Mouse (Mus musculus) granulocyte monocyte progenitor cell, adult 5-6 weeks (primary cell): Measurements from ENCODE around the gene Retsat. TPM values are rescaled to one million over a fixed set of nuclear protein-coding genes. Genes with fewer than 3 reads are reported as not detected.

ENCODE experiments used
- ATAC-seq: replicated peaks from 2 replicates; pipeline ENCODE4 v1.8.0; 2016; ENCODE audit warnings: mild to moderate bottlenecking, moderate TSS enrichment, inconsistent platforms; ENCODE audit not compliant: poor library complexity, severe bottlenecking
- total RNA-seq, 2 experiments: library from RNA; stranded (forward) in 1 of 2; stranded (reverse) in 1 of 2; fragments of 200-712, 200-1000 nt in 1 of 2; fragments of >200 nt in 1 of 2; fragmentation: Nextera tagmentation in 1 of 2; gene quantifications; 2 replicates each; pipeline ENCODE4 v1.2.3; 2014 to 2017

Gene Retsat
- total RNA-seq, 2 experiments from 2014 or later, result 17.7 to 32.0 TPM

DNA sequence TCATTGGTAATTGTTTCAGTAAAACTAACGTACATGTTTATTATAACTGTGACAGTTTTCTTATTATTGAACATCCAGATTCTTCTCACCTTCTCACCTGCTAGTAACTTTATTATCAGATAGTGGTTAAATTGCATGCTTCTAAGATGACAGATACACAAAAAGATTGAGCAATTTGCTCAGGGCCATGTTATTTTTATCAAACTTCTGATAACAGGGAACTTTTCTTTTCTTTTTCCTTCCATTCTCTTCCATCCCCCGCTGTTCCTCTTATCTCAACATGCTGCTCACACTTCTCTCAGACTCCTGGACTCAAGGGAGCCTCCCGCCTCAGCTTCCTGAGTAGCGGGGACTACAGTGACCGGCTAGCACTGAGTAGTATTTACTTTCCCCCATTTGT lies 22.6 kb downstream of the Retsat start:
- no peak for ATAC-seq

DNA sequence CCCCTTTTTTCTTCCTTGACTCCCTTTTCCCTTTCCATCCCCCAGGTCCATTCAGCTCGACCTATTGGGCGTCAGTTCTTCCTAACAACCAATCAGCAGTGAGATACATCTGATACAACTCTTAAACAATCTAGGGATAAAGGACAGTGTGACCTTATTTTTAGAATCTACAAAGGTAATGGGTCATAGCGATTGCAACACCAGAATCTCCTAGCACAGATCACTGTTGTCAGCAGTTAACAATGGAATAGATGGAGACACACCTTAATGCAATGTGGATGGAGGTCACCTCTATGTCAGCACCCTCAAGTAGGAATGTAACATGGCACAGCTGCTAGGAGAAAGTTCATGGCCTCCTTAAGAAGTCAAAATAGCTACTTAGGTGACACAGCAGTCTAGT lies 24.6 kb downstream of the Retsat start:
- ATAC-seq, result no peak

DNA sequence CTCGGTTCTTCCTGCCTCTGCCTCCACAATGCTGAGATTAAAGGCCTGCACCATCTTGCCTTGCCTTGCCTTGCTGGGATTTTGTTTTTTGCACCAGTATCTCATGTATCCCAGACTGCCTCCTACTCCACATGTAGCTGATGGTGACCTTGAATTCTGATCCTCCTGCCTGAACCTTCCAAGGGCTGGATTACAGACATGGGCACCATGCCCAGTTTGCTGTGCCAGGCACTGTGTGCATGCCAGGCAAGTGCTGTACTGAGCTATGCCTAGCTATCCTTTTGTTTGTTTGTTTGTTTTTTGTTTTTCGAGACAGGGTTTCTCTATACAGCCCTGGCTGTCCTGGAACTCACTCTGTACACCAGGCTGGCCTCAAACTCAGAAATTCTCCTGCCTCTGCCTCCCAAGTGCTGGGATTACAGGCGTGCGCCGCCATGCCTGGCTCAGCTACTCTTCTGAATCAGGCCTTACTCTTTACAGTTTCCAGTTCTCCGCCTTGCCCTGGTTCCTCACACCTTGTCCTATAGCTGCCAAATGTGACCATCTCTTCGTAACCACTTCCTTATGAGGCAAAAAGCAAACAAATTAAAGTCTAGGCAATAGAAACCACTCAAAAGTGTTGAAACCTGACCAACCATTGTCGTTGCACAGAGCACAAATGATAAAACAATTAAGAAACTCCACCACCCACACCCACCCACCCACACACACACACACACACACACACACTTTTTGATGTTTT lies 25.6 kb downstream of the Retsat start:
- ATAC-seq, result peak; percentile 80

DNA sequence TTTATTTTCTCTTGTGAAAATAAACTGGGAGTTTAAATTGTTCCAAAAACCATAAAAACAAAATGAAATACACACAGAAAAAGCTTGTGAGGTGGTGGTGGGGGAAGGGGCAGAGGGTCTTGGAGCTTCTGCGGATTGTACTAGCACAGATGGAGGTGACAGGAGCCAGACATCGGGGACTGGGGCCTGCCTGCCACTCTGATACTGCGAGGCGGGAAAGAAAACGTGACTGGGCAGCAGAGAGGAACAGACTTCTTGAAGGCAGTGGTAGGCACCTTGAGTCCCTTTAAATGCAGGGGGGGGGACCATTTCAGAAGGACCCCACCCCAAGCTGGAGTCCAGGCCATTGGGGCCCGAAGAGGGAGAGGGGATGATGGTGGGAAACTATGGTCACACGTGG lies 28.1 kb downstream of the Retsat start:
- ATAC-seq, result no peak

DNA sequence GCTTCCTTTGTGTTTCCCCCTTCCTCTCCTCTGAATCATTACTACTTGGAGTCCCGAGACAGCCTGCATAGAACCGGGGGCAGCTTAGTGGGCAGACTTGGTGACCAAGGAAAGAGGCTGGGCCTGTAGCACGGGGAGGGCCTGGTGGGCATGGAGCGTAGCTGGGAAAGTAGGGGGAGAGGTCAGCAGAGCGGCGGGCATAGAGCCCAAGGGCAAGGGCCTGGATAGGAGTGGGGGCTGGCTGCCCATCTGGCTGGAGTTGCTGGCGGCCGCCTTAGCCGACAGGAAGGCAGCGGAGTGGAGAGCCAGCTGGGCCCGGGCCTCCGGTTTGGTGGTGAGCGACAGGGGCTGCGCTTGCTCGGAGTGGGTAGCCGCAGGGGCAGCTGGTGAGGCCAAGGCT lies 29.0 kb downstream of the Retsat start:
- ATAC-seq, result peak; percentile 38

DNA sequence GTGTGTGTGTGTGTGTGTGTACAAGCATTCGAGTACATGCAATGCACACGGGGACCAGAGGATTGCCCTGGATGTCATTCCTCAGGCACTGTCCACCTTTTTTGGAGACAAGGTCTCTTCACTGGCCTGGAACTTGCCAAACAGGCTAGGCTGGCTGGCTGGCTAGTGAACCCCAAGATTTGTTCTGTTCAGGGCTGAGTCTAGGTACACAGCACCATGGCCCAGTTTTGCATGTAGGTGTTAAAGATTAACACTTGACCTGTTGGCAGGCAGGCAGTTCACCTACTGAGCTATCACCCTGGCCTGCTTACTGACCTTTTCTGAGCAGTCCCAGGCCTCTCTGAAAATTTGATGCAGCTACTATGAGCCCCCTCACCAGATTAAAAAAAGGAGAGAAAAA lies 32.1 kb downstream of the Retsat start:
- ATAC-seq, result no peak

DNA sequence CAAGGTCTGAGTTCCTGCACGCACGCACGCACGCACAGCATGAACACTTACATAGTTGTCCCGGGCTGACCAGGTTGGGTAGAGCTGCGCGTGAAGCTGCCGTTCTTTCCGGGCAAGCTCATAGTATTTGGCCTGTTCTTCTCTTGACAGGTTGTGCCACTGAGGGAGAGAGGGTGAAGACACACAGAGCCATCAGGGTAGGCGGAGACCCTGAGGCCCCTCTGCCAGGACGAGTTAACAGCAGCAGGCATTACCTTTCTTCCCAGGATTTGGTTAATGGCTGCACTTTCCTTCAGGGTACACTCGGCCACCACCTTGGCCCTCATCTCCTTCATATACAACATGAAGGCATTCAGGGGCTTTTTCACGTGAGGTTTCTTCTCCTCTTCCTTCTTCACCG lies 32.7 kb downstream of the Retsat start:
- no peak for ATAC-seq

DNA sequence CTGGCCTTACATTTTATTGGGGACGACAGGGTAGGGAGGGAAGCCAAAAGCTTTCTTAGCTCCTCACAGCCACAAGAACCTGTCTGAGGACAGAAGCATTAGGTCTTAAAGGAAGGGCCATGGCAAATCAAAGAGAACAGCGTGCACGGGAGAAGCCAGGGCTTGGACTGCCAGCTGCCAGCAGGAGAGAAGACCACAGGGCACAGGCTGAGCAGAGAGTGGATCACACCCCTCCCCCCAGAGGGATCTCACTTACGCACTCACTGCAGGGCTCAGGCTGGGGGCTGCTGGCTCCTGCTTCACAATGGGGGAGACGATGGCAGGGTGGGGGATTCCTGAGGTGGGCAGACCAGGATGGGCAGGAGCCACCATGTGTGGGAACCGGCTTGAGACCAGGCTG lies 33.4 kb downstream of the Retsat start:
- ATAC-seq, result no peak

DNA sequence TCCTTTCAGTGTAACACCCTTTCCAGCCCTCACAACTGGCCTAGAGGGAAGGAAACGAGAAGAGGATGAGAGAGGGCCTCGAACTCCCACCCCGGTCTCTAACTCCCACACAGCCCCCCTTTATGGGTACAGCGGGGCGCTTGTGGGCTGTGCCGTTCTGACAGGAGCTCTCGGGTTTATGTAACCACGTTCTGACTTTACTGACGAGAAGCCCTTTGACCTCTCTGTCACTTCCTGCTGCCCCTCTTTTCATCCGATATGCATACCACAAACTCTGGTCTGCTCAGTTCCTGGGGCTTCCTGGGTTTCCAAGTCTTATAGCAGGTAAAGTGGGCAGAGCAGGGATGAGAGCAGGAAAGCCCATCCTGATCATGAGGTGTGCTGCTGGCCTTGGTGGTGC lies 36.0 kb downstream of the Retsat start:
- ATAC-seq, result peak; percentile 10; the same call in 1 of the 2 replicates

DNA sequence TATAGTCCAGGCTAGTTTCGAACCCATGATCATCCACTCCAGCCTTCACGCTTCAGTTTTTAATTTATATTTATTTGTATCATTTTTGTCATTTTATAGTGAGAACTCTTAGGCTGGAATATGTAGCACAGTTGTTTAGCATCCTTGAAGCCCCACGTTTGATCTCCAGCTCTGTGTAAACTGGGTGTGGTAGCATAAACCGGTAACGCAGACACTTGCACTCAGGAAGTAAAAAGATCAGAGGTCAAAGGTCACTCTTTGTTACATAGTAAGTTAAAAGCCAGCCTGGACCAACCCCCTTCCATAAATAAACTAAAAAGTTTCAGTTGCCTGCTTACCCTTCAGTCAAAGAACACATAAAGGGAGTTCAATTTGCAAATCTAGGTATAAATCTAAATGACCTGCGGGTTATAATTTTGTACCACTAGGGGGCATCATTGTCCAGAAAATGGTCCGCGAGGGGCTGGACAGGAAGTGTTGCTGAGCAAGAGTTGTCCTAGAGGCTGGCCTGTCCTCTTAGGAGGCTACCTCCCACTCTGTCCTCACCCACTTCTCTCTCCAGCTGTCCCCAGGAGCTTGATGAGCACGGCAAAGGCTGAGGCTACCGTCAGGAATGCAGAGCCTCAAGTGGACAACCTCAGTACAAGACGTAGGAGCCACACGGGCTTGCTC lies 37.6 kb downstream of the Retsat start:
- ATAC-seq, result peak; percentile 82

DNA sequence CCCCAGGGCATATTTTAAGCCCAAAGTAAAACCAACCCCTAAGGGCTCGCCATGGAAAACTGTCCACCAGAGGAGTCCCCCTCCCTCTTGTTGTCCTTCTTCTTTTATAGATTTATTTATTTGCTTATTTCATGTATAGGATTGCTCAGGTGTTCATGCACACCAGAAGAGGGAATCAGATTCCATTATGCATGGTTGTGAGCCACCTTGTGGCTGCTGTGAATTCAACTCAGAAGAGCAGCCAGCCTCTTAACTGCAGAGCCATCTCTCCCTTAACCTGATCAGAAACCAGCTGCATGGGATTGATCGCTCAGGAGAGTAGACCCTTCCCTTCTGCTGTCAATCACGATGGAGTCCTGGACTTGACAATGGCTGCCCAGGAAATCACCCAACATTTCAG lies 38.7 kb downstream of the Retsat start:
- ATAC-seq, result no peak

DNA sequence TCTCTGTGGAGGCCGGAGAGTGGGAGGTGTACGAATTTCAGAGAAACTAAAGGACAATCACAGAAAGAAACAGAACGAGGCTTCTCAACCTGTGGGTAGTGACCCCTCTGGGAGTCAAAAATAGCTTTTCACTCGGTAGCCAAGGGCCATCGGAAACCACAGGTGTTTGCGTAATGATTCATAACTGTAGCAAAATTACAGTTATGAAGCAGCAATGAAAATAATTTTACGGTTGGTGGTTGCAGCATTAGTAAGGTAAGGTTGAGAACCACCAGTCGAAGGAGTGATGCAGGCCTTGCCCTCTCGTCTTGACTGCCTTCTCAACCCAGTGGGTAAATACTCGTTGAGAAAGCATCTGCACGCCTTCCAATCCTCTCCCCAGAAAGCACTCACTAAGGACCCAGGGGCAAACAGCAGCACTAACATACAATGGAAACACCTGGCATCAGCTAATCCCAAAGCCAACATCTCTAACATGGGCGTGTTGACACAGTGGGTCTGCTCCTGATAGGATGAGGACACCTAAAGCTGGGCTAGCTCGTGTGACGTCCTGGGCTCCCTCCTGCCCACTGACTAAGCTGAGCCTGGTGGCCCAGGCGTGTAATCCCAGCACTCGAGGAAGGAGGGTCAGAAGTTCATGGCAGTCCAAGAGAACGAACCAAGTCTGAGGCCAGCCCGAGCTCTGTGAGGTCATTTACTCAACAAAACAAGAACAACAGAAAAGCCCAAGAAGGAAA lies 43.1 kb downstream of the Retsat start:
- peak; percentile 55 for ATAC-seq

DNA sequence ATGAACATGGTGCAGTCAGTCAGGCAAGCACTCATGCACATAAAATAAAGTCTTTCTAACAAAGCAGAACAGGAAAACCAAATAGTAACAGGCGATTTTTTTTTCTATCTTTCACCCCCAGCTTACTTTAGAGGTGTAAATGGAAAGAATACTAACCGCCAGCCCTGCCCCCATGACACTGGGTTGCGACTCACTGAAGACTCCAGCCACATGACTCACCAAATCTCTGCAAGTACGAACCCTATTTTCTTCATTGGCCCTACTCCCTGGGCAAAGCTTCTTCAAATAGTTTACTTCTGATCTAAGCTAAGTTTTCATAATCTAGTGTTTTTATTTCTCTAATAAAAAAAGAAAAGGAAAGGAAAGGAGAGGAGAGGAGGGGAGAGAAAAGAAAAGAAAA lies 46.3 kb downstream of the Retsat start:
- ATAC-seq, result no peak

DNA sequence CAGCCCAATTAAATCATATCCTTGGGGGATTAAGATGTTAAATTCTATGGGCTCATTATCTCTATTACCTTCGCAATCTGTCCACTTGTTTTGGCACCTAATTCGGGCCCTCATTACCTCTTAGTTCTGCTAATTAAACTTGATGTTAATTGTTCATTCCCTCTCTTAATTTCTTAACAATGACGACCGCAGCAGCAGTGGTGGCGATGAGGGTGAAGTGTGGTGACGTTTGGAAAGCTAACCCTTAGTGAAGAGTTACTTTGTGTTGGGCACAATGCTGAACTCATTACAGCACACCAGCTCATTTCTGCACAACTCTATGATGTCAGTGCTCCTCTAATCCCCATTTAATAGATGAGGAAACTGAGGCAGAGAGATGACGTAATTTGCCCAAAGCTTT lies 47.1 kb downstream of the Retsat start:
- no peak for ATAC-seq

DNA sequence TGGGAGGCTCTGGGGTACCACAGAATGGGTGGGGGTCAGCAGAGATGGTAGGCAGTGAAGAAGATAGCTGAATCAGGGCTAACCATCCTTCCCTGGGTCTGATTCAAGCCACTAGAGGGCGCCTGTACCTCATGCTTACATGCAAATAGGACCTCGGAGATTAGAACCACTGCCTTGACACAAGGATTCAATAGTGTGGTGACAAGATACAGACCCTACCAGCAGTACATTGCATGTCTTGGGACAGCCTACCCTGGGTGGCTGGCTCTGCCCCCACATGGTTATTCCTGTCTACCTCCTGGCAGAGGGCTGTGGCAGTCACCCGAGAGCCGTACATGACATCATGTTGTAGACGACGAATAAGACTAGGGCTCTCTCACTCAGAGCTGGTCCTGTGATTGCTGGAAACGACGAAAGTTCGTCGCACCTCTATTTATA lies 49.1 kb downstream of the Retsat start:
- peak; percentile 75 for ATAC-seq

DNA sequence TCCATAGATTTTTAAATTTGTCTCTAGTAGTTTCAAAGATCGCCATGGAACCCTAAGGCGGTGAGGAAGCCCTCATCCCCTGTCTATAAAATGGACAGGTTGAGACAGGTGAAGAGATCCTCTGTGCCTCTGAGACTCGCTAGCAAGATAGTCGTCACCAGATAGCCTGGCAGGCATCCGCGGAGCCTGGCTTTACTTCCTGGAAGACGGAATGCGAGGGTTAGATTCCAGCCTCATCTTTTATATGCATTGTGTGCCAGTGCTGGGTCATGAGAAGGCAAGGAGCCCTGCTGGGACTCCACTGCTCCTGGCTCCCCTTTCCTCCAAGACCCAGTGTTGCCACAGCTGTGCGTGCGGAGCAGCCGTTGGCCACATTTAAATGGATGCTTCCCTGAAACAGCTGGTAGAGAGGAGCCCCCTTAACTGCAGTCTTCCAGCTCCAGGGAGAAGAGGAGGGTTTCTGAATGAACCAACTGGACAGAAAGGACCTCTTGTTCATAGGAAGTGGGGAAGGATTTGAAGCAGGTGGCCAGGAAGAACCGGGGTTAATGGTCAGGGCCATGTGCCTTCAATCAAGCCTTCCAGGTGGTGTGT lies 49.8 kb downstream of the Retsat start:
- no peak for ATAC-seq

DNA sequence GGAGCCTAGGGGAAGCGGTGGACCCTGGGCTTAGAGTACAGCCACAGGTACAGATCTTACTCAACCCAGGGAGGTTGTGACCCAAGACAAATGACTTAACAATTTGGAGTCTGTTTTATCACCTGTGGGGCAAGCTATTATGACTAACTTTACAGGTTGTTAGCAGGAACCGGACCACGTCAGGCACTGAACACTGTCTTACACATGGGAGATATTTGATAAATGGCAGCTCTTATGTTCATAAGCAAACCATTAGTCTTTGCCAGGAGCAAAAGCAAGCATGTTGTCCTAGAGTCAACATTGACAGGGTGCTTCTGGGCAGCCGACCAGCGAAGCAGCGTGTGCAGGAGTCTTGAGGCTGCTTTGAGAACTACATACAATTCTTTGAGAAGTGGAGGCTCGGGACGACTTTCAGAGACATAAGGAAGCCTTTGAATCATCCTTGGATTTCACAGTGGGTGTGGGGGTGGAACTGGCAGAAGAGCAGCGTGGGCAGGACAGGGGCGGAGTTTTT lies 52.1 kb downstream of the Retsat start:
- ATAC-seq, result no peak

DNA sequence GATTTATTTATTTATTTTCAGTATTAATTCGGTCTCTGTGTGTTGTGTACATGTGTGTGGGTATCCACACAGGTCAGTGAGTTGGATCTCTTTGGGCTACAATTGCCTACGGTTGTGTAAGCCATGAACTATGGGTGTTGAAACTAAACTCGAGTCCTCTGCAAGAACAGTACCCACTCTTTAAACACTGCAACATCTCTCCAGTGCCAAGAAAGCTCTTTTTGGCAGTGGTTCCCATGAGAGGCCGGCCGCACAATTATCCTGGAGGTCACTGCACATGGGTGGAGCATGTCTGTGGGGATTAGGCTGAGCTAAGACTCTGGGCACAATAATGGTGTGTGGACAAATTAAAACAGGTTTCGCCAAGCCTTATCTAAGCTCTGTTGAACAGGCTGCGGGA lies 55.1 kb downstream of the Retsat start:
- ATAC-seq, result no peak

DNA sequence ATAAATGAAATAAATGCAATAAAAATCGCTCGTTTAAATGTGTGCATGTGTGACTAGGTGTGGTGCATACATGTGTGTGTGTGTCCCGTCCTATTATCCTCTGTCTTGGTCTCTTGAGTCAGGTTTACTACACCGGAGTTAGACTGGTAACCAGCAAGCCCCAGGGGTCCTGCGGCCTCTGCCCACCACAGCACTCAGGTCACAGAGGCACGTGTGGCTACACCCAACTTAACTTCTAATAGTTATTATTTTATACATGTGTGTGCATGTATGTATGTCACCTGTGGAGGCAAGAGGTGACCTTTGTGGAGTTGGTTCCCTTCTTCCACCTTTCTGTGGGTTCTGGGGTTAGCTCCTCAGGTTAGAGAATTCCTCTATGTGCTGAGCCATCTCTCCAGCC lies 56.1 kb downstream of the Retsat start:
- ATAC-seq, result no peak

DNA sequence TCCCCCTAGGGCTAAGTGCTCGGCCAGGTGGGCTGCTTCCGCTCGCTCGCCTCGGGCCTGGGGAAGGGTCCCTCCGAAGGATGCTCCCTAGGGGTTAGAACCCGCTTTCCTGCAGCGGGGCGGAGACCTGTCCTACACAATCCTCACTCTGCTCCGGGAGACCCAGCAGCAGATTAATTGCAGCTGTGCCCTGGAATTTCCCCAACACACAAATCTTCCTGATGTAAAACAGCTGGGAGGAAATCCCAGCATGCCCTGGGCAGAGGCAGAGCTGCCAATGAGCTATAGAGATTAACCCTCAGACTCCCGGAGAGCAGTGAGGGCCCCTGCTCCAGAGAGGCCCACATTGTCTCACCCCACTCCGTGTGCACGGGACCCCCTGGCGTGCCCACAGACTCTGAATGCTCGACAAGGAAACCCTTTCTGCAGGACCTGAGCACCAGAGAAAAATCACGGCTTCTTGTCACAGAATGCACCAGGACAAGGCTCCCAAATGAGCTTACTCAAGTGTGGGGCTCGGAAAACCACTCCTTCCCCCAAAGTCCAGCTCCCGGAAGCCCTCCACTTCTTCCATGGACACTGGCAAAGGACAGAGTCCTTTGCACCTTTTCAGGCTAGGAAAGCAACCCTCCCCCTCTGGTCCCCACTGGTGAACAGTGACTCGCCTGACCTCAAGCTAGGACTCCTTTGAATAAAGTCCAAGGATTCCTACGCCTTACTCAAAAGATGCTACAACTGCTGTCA lies 57.2 kb downstream of the Retsat start:
- ATAC-seq, result no peak
